Mouse (Mus musculus): ENCODE measurements around the gene Rnf144a.

- TF ChIP-seq CTCF (IDR thresholded peaks at IDR 0.05; ENCODE audit: control insufficient read depth, insufficient read depth, insufficient replicate concordance, low read depth, low read length) (no peak), POLR2A (IDR thresholded peaks at IDR 0.05; ENCODE audit: control insufficient read depth, low read depth, low read length) (no peak)
Observed at GRCm38 (mm10) chr12:26416636-26417295, 1.7 kb upstream of the Rnf144a start.

Data from testis, adult 2 months (tissue).